Mouse (Mus musculus) stomach, embryonic 15.5 days (tissue): ENCODE results near the gene Fars2. TPM values are rescaled to one million over a fixed set of nuclear protein-coding genes. Genes with fewer than 3 reads are reported as not detected.

Experiments used
- ATAC-seq: fragments of 200-750 bp; cut with Nextera tagmentation; 2 replicates; pipeline ENCODE4 v1.8.0; 2017; ENCODE audit warnings: low read depth, moderate number of reproducible peaks, moderate TSS enrichment; ENCODE audit not compliant: insufficient read depth, low FRiP score
- H3K27ac ChIP-seq: fragments of 300-500 bp; sonication (generic); 2 replicates; pipeline ENCODE4 v1.5.1; 2015; ENCODE audit warnings: mild to moderate bottlenecking, inconsistent platforms
- H3K27me3 ChIP-seq: fragments of 300-500 bp; sonication (generic); replicated peaks from 2 replicates; pipeline ENCODE4 v1.6.1; 2015; ENCODE audit warnings: inconsistent platforms
- H3K36me3 ChIP-seq: fragments of 300-500 bp; sonication (generic); 2 replicates; pipeline ENCODE4 v1.6.1; 2015; ENCODE audit warnings: inconsistent platforms
- H3K4me1 ChIP-seq: fragments of 300-500 bp; sonication (generic); 2 replicates; pipeline ENCODE4 v1.6.1; 2015; ENCODE audit warnings: inconsistent platforms
- H3K4me2 ChIP-seq: fragments of 300-500 bp; sonication (generic); 2 replicates; pipeline ENCODE4 v1.6.1; 2015; ENCODE audit warnings: mild to moderate bottlenecking, inconsistent platforms
- H3K4me3 ChIP-seq: fragments of 300-500 bp; sonication (generic); replicated peaks from 2 replicates; pipeline ENCODE4 v1.5.1; 2015; ENCODE audit warnings: inconsistent platforms
- H3K9ac ChIP-seq: fragments of 300-500 bp; sonication (generic); 2 replicates; pipeline ENCODE4 v1.6.1; 2015; ENCODE audit warnings: inconsistent platforms
- H3K9me3 ChIP-seq: fragments of 300-500 bp; sonication (generic); 2 replicates; pipeline ENCODE4 v1.6.1; 2016; ENCODE audit warnings: inconsistent platforms
- WGBS: fragments of 180-500 bp; shearing (Covaris S2); methylation state at CpG from one replicate; pipeline ENCODE4 v1.1.7; 2015; 5-methylcytosine and 5-hydroxymethylcytosine counted together
- polyA plus RNA-seq: library from polyadenylated mRNA; unstranded; fragments of >200 nt; fragmentation: Nextera tagmentation; extraction: Ambion mirVana; gene quantifications from 2 replicates; pipeline ENCODE4 v1.2.1, GENCODE M21; 2015

The Fars2 gene
- polyA plus RNA-seq, 1 experiment from 2014 or later: 39.5 TPM

- ATAC-seq: no peak
- Histone ChIP-seq H3K9ac (no peak overlapping the region), H3K4me2 (no peak overlapping the region), H3K9me3 (no peaks in the 10 kb centered on the region), H3K4me3 (no peak overlapping the region), H3K27ac (no peak overlapping the region), H3K4me1 (no peaks in the 10 kb centered on the region), H3K36me3 (no peaks in the 10 kb centered on the region), H3K27me3 (no peaks in the 10 kb centered on the region)
- 42% methylated on average over 10 of the region's 10 CpGs for WGBS
Observed at GRCm38 (mm10) chr13:36540231-36540630, 423.0 kb downstream of the Fars2 start.

- Histone ChIP-seq H3K27ac (no peak overlapping the region), H3K9ac (no peak overlapping the region), H3K36me3 (no peaks in the 10 kb centered on the region), H3K9me3 (no peaks in the 10 kb centered on the region), H3K4me1 (no peaks in the 10 kb centered on the region), H3K4me2 (no peak overlapping the region), H3K27me3 (no peaks in the 10 kb centered on the region), H3K4me3 (no peak overlapping the region)
- ATAC-seq: no peak
- WGBS: 71% methylated on average over 2 of the region's 2 CpGs
Observed at GRCm38 (mm10) chr13:36541287-36541780, 424.1 kb downstream of the Fars2 start.

- Histone ChIP-seq H3K9me3 (no peaks in the 10 kb centered on the region), H3K4me1 (no peaks in the 10 kb centered on the region), H3K9ac (no peak overlapping the region), H3K27ac (no peak overlapping the region), H3K4me3 (no peak overlapping the region), H3K27me3 (no peaks in the 10 kb centered on the region), H3K36me3 (no peaks in the 10 kb centered on the region), H3K4me2 (no peak overlapping the region)
- ATAC-seq: no peak
- WGBS: 55% methylated on average over 6 of the region's 6 CpGs
Observed at GRCm38 (mm10) chr13:36550694-36551093, 433.5 kb downstream of the Fars2 start.

- Histone ChIP-seq H3K4me1 (no peaks in the 10 kb centered on the region), H3K36me3 (no peaks in the 10 kb centered on the region), H3K4me2 (no peak overlapping the region), H3K27ac (no peak overlapping the region), H3K9ac (no peak overlapping the region), H3K27me3 (no peaks in the 10 kb centered on the region), H3K4me3 (no peak overlapping the region), H3K9me3 (no peaks in the 10 kb centered on the region)
- ATAC-seq: no peak
- WGBS: 80% methylated on average over 3 of the region's 3 CpGs
Observed at GRCm38 (mm10) chr13:36552522-36553246, 435.5 kb downstream of the Fars2 start.

GRCm38 (mm10) chr13:36553247-36553642 lies 436.0 kb downstream of the Fars2 start:
- Histone ChIP-seq H3K27me3 (no peaks in the 10 kb centered on the region), H3K27ac (no peak overlapping the region), H3K9me3 (no peaks in the 10 kb centered on the region), H3K36me3 (no peaks in the 10 kb centered on the region), H3K9ac (no peak overlapping the region), H3K4me1 (no peaks in the 10 kb centered on the region), H3K4me3 (no peak overlapping the region), H3K4me2 (no peak overlapping the region)
- WGBS: 64% methylated on average over 5 of the region's 5 CpGs
- ATAC-seq: no peak

- H3K4me3 ChIP-seq: no peak overlapping the region
- H3K9me3 ChIP-seq: no peaks in the 10 kb centered on the region
- H3K27me3 ChIP-seq: no peaks in the 10 kb centered on the region
- no peak for ATAC-seq
- no peaks in the 10 kb centered on the region for H3K36me3 ChIP-seq
- H3K27ac ChIP-seq: no peak overlapping the region
- H3K4me1 ChIP-seq: no peaks in the 10 kb centered on the region
- H3K9ac ChIP-seq: no peak overlapping the region
- WGBS: 82% methylated on average over 1 of the region's 1 CpGs
- no peak overlapping the region for H3K4me2 ChIP-seq
Observed at GRCm38 (mm10) chr13:36554743-36555142, 437.5 kb downstream of the Fars2 start.

- no peak overlapping the region for H3K4me2 ChIP-seq
- WGBS: 56% methylated on average over 16 of the region's 16 CpGs
Observed at GRCm38 (mm10) chr13:36562447-36563441, 445.5 kb downstream of the Fars2 start.

GRCm38 (mm10) chr13:36564764-36565315 lies 447.6 kb downstream of the Fars2 start:
- Histone ChIP-seq H3K27ac (no peak overlapping the region), H3K9ac (no peak overlapping the region), H3K4me3 (no peak overlapping the region), H3K36me3 (no peaks in the 10 kb centered on the region), H3K4me2 (no peak overlapping the region), H3K4me1 (no peaks in the 10 kb centered on the region), H3K27me3 (no peaks in the 10 kb centered on the region), H3K9me3 (no peaks in the 10 kb centered on the region)
- ATAC-seq: no peak
- WGBS: 46% methylated on average over 5 of the region's 6 CpGs

More at GRCm38 (mm10) chr13:36562447-36563441, 445.5 kb downstream of the Fars2 start:
- Histone ChIP-seq H3K4me3 (no peak overlapping the region), H3K9ac (no peak overlapping the region), H3K27me3 (no peaks in the 10 kb centered on the region), H3K27ac (no peak overlapping the region), H3K4me1 (no peaks in the 10 kb centered on the region), H3K36me3 (no peaks in the 10 kb centered on the region), H3K9me3 (no peaks in the 10 kb centered on the region)
- ATAC-seq: peak; percentile 63; the same call in 1 of the 2 replicates

- H3K4me3 ChIP-seq: no peak overlapping the region
- H3K4me1 ChIP-seq: peaks cover 8% of the 10 kb centered on the region
- no peaks in the 10 kb centered on the region for H3K36me3 ChIP-seq
- no peak overlapping the region for H3K27ac ChIP-seq
- H3K9me3 ChIP-seq: no peaks in the 10 kb centered on the region
- 23% methylated on average over 4 of the region's 4 CpGs for WGBS
- H3K9ac ChIP-seq: no peak overlapping the region
- no peaks in the 10 kb centered on the region for H3K27me3 ChIP-seq
- H3K4me2 ChIP-seq: no peak overlapping the region
- no peak for ATAC-seq
Observed at GRCm38 (mm10) chr13:36576781-36577180, 459.6 kb downstream of the Fars2 start.

- no peaks in the 10 kb centered on the region for H3K9me3 ChIP-seq
- no peak overlapping the region for H3K9ac ChIP-seq
- H3K36me3 ChIP-seq: no peaks in the 10 kb centered on the region
- H3K27me3 ChIP-seq: no peaks in the 10 kb centered on the region
- H3K4me3 ChIP-seq: peak overlapping the region; percentile 50
- peaks cover 8% of the 10 kb centered on the region for H3K4me1 ChIP-seq
- peak overlapping the region; percentile 82 for H3K4me2 ChIP-seq
- peak; percentile 13; the same call in 1 of the 2 replicates for ATAC-seq
- no peak overlapping the region for H3K27ac ChIP-seq
- WGBS: 33% methylated on average over 7 of the region's 7 CpGs
Observed at GRCm38 (mm10) chr13:36577916-36578568, 460.8 kb downstream of the Fars2 start.

- H3K9ac ChIP-seq: peak overlapping the region; percentile 34; the same call in 1 of the 2 replicates
- H3K4me1 ChIP-seq: peaks cover 8% of the 10 kb centered on the region
- 3% methylated on average over 41 of the region's 41 CpGs for WGBS
- H3K36me3 ChIP-seq: no peaks in the 10 kb centered on the region
- no peak overlapping the region for H3K27ac ChIP-seq
- no peaks in the 10 kb centered on the region for H3K9me3 ChIP-seq
- peak overlapping the region; percentile 50 for H3K4me3 ChIP-seq
- peak overlapping the region; percentile 82 for H3K4me2 ChIP-seq
- ATAC-seq: peak; percentile 92
- no peaks in the 10 kb centered on the region for H3K27me3 ChIP-seq
Observed at GRCm38 (mm10) chr13:36578569-36579333, 461.5 kb downstream of the Fars2 start.
